Mouse (Mus musculus) midbrain, embryonic 16.5 days (tissue): ENCODE data around the gene Cdk8. TPM values are rescaled to one million over a fixed set of nuclear protein-coding genes. Genes with fewer than 3 reads are reported as not detected.

ENCODE experiments used
- ATAC-seq: fragments of 200-750 bp; cut with Nextera tagmentation; 2 replicates; pipeline ENCODE4 v1.8.0; 2017; ENCODE audit warnings: moderate TSS enrichment
- H3K27ac ChIP-seq: fragments of 300-500 bp; sonication (generic); 2 replicates; pipeline ENCODE4 v1.5.1; 2014; ENCODE audit warnings: mild to moderate bottlenecking, low read length, mixed read lengths
- H3K27me3 ChIP-seq: fragments of 300-500 bp; sonication (generic); 2 replicates; pipeline ENCODE4 v1.6.1; 2014; ENCODE audit warnings: low read depth, low read length, mixed read lengths; ENCODE audit not compliant: control insufficient read depth, insufficient read depth
- H3K36me3 ChIP-seq: fragments of 300-500 bp; sonication (generic); 2 replicates; pipeline ENCODE4 v1.6.1; 2014; ENCODE audit warnings: mild to moderate bottlenecking, low read length, moderate library complexity, mixed read lengths; ENCODE audit not compliant: control insufficient read depth, insufficient read depth
- H3K4me1 ChIP-seq: fragments of 300-500 bp; sonication (generic); 2 replicates; pipeline ENCODE4 v1.6.1; 2014; ENCODE audit warnings: mild to moderate bottlenecking, low read length, mixed read lengths; ENCODE audit not compliant: control insufficient read depth, insufficient read depth
- H3K4me2 ChIP-seq: fragments of 300-500 bp; sonication (generic); 2 replicates; pipeline ENCODE4 v1.6.1; 2014; ENCODE audit warnings: mild to moderate bottlenecking, low read length, mixed read lengths
- H3K4me3 ChIP-seq: fragments of 300-500 bp; sonication (generic); 2 replicates; pipeline ENCODE4 v1.5.1; 2014; ENCODE audit warnings: low read depth, mild to moderate bottlenecking, low read length, moderate library complexity, mixed read lengths
- H3K9ac ChIP-seq: fragments of 300-500 bp; sonication (generic); 2 replicates; pipeline ENCODE4 v1.6.1; 2014; ENCODE audit warnings: low read depth, low read length, mixed read lengths
- H3K9me3 ChIP-seq: fragments of 300-500 bp; sonication (generic); replicated peaks from 2 replicates; pipeline ENCODE4 v1.6.1; 2014; ENCODE audit warnings: mild to moderate bottlenecking, low read length, mixed read lengths; ENCODE audit not compliant: control insufficient read depth, poor library complexity, severe bottlenecking
- WGBS: fragments of 180-500 bp; shearing (Covaris S2); extraction: QIAGEN DNeasy Blood & Tissue Kit; methylation state at CpG from one replicate; pipeline ENCODE4 v1.1.7; 2014; 5-methylcytosine and 5-hydroxymethylcytosine counted together
- polyA plus RNA-seq: library from polyadenylated mRNA; unstranded; fragments of >200 nt; fragmentation: Nextera tagmentation; extraction: Ambion mirVana; gene quantifications from 2 replicates; pipeline ENCODE4 v1.2.1, GENCODE M21; 2015

The Cdk8 gene
- polyA plus RNA-seq, 1 experiment from 2014 or later: 17.5 TPM

- Histone ChIP-seq H3K4me2 (no peak overlapping the region), H3K4me1 (no peaks in the 10 kb centered on the region), H3K27me3 (no peaks in the 10 kb centered on the region), H3K9ac (no peak overlapping the region), H3K27ac (no peak overlapping the region), H3K4me3 (no peak overlapping the region), H3K9me3 (0 out of 2 replicates have a peak, but pooled peaks cover 3% of the 10 kb centered on the region), H3K36me3 (peaks cover 28% of the 10 kb centered on the region)
- no peak for ATAC-seq
- 95% methylated on average over 2 of the region's 2 CpGs for WGBS
Observed at GRCm38 (mm10) chr5:146199540-146199939, 31.5 kb upstream of the Cdk8 start.

- H3K36me3 ChIP-seq: peaks cover 38% of the 10 kb centered on the region
- 0 out of 2 replicates have a peak, but pooled peaks cover 3% of the 10 kb centered on the region for H3K9me3 ChIP-seq
- H3K4me2 ChIP-seq: no peak overlapping the region
- no peak overlapping the region for H3K9ac ChIP-seq
- no peaks in the 10 kb centered on the region for H3K4me1 ChIP-seq
- H3K27ac ChIP-seq: no peak overlapping the region
- H3K4me3 ChIP-seq: no peak overlapping the region
- ATAC-seq: no peak
- 98% methylated on average over 6 of the region's 6 CpGs for whole genome bisulfite sequencing
- no peaks in the 10 kb centered on the region for H3K27me3 ChIP-seq
Observed at GRCm38 (mm10) chr5:146200580-146200979, 30.4 kb upstream of the Cdk8 start.

GRCm38 (mm10) chr5:146203921-146204320 is 27.1 kb upstream of the Cdk8 start:
- no peaks in the 10 kb centered on the region for H3K4me1 ChIP-seq
- H3K36me3 ChIP-seq: peaks cover 60% of the 10 kb centered on the region
- H3K27ac ChIP-seq: no peak overlapping the region
- 0 out of 2 replicates have a peak, but pooled peaks cover 3% of the 10 kb centered on the region for H3K9me3 ChIP-seq
- WGBS: 96% methylated on average over 2 of the region's 2 CpGs
- H3K9ac ChIP-seq: no peak overlapping the region
- ATAC-seq: no peak
- H3K27me3 ChIP-seq: no peaks in the 10 kb centered on the region
- H3K4me2 ChIP-seq: no peak overlapping the region
- no peak overlapping the region for H3K4me3 ChIP-seq

- 0 out of 2 replicates have a peak, but pooled peaks cover 3% of the 10 kb centered on the region for H3K9me3 ChIP-seq
- WGBS: 96% methylated on average over 5 of the region's 5 CpGs
Observed at GRCm38 (mm10) chr5:146205537-146205936, 25.5 kb upstream of the Cdk8 start.

GRCm38 (mm10) chr5:146220501-146220878 is 10.5 kb upstream of the Cdk8 start:
- ATAC-seq: peak; percentile 66

More at GRCm38 (mm10) chr5:146205537-146205936, 25.5 kb upstream of the Cdk8 start:
- ATAC-seq: no peak
- H3K4me2 ChIP-seq: no peak overlapping the region
- no peak overlapping the region for H3K9ac ChIP-seq
- no peak overlapping the region for H3K27ac ChIP-seq
- no peaks in the 10 kb centered on the region for H3K27me3 ChIP-seq
- H3K4me1 ChIP-seq: no peaks in the 10 kb centered on the region
- H3K4me3 ChIP-seq: no peak overlapping the region
- peaks cover 68% of the 10 kb centered on the region for H3K36me3 ChIP-seq

GRCm38 (mm10) chr5:146220879-146221714 is 9.9 kb upstream of the Cdk8 start, which contains the start of gene Rnf6:
Gene Rnf6, minus strand, starts transcription at chr5:146221555.
- peaks cover 9% of the 10 kb centered on the region for H3K36me3 ChIP-seq
- no peaks in the 10 kb centered on the region for H3K9me3 ChIP-seq
- peaks cover 16% of the 10 kb centered on the region for H3K4me1 ChIP-seq
- peak within 1 kb of the TSS; percentile 86 for H3K4me2 ChIP-seq
- WGBS: under 1% methylated on average over 67 of the region's 67 CpGs
- no peaks in the 10 kb centered on the region for H3K27me3 ChIP-seq
- peak within 1 kb of the TSS; percentile 86 for H3K4me3 ChIP-seq
- ATAC-seq: peak; percentile 99
- H3K27ac ChIP-seq: peak within 1 kb of the TSS; percentile 98
- H3K9ac ChIP-seq: peak within 1 kb of the TSS; percentile 90

More at GRCm38 (mm10) chr5:146220501-146220878, 10.5 kb upstream of the Cdk8 start:
- peaks cover 16% of the 10 kb centered on the region for H3K4me1 ChIP-seq
- H3K9ac ChIP-seq: peak overlapping the region; percentile 62
- peak overlapping the region; percentile 98 for H3K27ac ChIP-seq
- H3K36me3 ChIP-seq: peaks cover 14% of the 10 kb centered on the region
- peak overlapping the region; percentile 86 for H3K4me2 ChIP-seq
- H3K9me3 ChIP-seq: no peaks in the 10 kb centered on the region
- peak overlapping the region; percentile 86 for H3K4me3 ChIP-seq
- WGBS: 7% methylated on average over 13 of the region's 13 CpGs
- H3K27me3 ChIP-seq: no peaks in the 10 kb centered on the region

GRCm38 (mm10) chr5:146221722-146222121 is 9.3 kb upstream of the Cdk8 start:
- Histone ChIP-seq H3K4me1 (peaks cover 16% of the 10 kb centered on the region), H3K27me3 (no peaks in the 10 kb centered on the region), H3K36me3 (peaks cover 9% of the 10 kb centered on the region), H3K27ac (peak overlapping the region; percentile 98), H3K9me3 (no peaks in the 10 kb centered on the region), H3K9ac (peak overlapping the region; percentile 90), H3K4me2 (peak overlapping the region; percentile 58), H3K4me3 (peak overlapping the region; percentile 86)
- 28% methylated on average over 6 of the region's 6 CpGs for WGBS
- no peak for ATAC-seq

GRCm38 (mm10) chr5:146223786-146224185 is 7.2 kb upstream of the Cdk8 start:
- no peak overlapping the region for H3K9ac ChIP-seq
- H3K4me1 ChIP-seq: peaks cover 16% of the 10 kb centered on the region
- ATAC-seq: no peak
- H3K4me3 ChIP-seq: no peak overlapping the region
- no peaks in the 10 kb centered on the region for H3K36me3 ChIP-seq
- H3K4me2 ChIP-seq: no peak overlapping the region
- H3K27me3 ChIP-seq: no peaks in the 10 kb centered on the region
- WGBS: 89% methylated on average over 5 of the region's 5 CpGs
- H3K9me3 ChIP-seq: no peaks in the 10 kb centered on the region
- no peak overlapping the region for H3K27ac ChIP-seq

- Histone ChIP-seq H3K4me2 (no peak overlapping the region), H3K4me3 (no peak overlapping the region), H3K9me3 (no peaks in the 10 kb centered on the region), H3K27ac (no peak overlapping the region), H3K9ac (no peak overlapping the region), H3K27me3 (no peaks in the 10 kb centered on the region), H3K4me1 (peaks cover 5% of the 10 kb centered on the region), H3K36me3 (no peaks in the 10 kb centered on the region)
- ATAC-seq: no peak
- WGBS: 87% methylated on average over 8 of the region's 8 CpGs
Observed at GRCm38 (mm10) chr5:146227496-146227895, 3.5 kb upstream of the Cdk8 start.
